Mouse (Mus musculus): ENCODE data around the gene Robo1.
A peak's percentile ranks its signal among the peaks of the same experiment; 100 is the strongest.

The Robo1 gene

DNA sequence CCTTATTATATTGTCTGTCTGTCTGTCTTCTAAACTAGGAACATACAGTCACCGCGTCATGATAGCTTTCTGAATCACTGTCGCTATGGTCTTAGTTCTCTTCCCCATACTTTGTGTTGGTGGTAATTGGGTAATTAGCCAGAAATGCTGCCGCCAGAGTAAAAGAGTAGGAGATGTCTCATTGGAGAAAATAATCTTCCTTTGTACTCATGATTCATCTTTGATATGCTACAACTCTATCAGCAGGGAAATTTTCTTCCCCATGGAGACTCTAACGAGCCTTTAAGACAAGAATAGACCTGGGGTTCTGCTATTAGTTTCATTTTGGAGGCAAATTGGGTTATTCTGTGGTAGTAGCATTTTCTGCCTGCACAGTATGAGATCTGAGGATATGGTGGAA, 503.4 kb downstream of the Robo1 start:
- no peak for DNase-seq (ENCODE audit: low read depth, low spot score)

DNA sequence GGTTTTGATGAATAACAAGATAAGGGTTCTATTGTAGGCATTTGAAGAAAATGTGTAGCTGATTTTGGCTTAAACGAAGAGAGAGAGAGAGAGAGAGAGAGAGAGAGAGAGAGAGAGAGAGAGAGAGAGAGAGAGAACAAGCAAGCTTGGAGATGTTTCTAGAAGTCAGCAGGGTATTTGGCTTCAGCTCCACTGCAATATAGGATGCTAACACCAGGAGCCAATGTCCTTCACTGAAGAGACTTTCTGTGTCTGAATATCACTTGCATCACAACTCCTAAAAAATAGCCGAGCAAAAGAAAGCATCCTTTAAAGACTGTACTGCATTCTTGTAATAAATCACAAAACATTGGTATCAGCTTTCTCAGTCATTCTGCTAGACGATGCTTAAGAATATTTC, 503.8 kb downstream of the Robo1 start:
- no peak for DNase-seq (ENCODE audit: low read depth, low spot score)

DNA sequence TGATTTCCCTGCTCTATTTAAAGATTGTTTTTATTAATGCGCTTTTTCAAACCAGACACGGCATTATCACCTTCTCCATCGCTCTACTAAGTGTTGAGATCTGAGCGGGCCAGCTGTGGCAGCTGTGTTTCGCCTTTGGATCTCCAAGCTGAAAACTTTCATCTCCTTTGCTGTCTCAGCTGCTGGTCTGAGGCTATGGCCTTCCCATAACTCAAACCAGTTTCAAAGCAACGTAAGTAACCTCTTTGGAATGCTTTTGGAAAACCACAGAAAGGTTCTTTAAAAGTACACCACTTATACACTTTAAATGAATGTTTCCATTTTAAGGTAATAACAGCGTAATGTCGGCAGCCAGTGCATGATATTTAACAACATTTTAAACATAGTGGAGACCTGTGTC, 520.3 kb downstream of the Robo1 start:
- DNase-seq (ENCODE audit: low read depth, low spot score) = no peak

DNA sequence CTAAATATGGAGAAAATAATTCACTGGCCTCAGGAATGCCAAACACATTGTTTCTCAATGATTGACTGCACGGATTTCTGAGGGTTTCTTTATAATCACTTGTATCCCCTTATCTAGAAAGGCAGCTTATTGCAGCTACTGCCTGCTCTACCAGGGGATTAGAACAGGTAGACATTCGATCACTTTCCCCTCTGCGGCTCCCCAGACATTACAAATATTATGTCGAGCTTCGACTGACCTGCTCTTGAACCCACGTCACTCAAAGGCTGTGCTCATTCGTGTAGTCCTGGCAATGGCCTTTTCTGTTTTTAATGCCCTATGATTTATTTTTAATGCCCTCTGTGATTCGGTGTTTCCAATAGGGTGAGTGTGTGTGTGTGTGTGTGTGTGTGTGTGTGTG, 521.4 kb downstream of the Robo1 start:
- DNase-seq (ENCODE audit: low read depth, low spot score) = no peak

DNA sequence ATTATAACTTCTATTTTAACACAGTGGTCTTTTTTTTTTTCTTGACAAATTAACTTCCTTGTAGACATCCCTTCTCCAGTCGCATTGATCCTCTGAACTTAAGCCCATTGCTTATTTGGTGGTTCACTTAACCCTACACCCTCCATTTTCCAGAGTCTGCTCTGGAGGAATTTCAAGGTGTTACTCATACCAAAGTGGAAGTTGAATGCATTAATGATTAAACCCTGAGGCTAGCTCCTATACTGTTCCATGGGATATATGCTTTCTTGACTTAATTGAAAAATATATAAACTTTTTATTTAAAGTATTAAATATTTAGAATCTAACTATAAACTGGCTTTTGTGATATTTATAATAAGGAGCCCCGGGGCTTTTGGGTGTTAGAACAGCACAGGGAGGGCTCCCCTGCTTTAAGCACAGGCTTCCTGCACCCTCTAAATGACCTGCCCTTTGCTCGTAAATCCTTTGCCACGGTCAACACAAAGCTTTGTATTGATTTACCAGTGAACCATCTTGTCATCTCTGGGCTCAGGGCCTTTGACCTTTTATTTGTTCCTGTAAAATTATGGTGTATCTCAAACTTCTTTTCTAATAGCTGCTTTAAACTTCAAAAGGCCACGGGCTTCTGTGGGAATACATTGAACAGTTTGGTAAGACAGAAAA, 522.4 kb downstream of the Robo1 start:
- DNase-seq (ENCODE audit: low read depth, low spot score) = no peak

DNA sequence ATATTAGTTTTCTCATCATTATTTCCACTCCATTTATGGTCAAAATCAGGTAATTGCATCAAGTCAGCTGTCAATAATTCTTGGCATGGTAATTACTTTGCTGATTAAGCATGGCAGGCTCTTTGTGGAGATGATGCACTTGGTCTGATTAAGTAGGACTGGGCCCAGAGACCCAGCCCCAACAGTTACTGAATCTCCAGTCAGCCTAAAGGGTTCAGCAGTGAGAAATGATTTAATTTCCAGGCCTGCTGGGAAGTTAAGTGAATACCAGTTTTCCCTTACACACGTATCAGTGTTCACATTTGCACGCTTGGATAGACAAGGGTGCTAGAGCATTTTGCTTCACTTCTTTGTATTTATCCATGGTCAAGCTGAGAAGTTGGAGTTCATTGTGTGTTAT, 526.2 kb downstream of the Robo1 start:
- no peak for DNase-seq (ENCODE audit: low read depth, low spot score)

DNA sequence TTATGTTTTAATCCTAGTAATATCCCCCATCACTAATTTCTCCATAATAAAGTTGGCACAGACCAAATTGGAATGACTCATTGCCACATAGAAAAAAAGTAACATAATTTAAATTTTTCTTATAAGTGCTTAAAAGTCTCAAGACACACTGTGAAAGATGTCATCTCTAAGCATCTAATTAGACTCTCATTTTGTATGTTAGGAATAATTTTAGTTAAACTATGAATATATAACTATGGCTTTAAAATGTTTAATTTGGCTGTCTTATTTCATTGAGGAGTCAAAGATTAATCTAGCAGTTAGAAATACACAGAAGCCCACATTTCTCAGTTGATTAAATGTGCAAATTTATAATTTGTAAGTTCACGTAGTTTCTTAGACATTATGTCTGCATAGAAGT, 530.9 kb downstream of the Robo1 start:
- no peak for DNase-seq (ENCODE audit: low read depth, low spot score)

DNA sequence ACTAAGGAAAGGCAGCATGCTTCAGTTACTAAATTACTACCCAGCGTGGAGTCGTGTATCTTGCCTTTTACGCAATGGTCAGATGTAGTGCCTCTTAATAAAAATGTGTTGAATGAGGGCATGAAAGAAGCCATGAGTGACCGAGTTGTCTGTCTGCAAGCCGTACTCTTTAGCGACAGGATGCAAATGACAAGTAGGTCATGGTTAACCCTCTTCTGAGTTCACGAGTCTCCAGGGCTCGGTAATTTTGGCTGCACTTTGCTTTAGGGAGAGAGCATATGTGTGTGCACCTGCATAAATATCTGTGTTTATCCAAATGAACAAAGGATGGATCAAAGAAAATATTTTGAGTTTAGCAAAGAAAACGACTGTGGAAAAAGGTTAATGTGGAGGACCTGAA, 533.0 kb downstream of the Robo1 start:
- no peak for DNase-seq (ENCODE audit: low read depth, low spot score)

DNA sequence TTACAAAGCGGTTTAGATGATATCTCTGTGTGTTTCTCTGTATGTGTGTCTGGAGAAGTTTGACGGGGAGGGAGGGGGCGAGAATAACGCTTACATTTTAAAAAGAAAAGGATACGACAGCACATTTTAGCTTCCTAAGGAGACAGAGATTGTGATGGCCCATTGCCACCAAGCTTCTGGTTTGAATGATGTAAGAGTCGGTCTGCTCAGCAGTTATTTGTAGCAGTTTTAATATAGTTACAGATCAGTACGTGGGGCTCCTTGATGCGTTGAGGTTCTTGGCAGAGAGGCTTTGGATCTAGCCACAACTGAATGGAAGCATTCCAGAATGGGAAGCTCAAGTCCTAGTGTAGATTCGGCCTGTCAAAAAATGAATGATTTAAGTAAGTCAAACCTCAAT, 546.0 kb downstream of the Robo1 start:
- no peak for DNase-seq (ENCODE audit: low read depth, low spot score)

DNA sequence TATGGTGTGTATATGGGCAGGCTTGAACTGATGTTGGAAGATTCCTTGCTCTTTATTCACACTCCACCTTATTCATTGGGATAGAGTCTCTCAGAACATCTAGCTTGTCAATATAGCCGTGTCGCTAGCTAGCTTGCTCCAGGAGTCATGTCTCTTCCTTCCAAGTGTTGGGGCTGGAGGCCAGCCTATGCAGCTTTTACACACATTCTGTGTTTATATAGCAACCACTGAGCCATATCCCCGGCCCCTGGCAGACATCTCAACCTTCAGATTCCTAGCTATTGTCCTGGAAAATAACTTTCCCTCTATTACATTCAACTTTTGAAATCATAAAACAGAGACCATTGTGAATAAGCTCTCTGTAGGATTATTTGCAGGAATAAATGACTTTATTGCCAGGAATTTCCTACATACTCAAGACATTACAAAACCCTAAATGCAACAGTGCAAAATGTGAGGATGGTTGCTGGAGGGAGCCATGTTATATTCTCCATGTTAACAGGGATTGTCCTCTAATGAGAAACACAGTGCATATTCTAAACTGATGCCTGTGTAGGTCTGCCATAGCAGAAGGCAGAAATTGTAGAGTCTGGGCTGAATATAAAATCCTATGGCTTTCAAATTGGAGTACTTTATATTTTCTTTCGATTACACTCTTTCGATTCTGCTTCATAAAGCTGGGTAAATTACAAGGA, 546.9 kb downstream of the Robo1 start:
- no peak for DNase-seq (ENCODE audit: low read depth, low spot score)

DNA sequence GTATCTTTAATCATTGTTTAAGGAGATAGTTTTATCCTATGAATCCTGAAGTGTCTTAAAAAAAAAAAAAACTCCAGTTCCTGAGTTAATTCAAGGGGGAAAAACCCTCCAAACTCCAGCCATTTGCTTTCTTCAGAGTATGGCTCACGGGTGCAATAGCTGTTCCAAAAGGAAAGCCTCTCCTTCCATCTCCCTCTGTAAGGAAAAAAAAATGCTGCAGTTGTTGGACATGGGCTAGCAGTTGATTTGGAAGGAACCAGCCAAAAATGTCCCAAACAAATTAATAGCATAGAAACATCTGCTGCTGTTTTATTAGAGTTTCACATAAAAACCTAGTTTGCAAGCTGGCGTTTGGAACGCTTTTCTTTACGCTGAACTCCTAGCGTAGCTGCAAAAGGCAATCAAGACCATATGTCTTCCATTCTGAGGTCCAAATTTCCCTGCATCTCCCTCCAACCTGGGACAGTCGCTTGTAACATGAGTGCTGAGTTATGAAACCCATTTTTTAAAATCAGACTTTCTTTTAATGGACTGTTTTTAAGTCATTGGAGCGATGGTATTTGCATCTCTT, 553.7 kb downstream of the Robo1 start:
- DNase-seq (ENCODE audit: low read depth, low spot score) = no peak

DNA sequence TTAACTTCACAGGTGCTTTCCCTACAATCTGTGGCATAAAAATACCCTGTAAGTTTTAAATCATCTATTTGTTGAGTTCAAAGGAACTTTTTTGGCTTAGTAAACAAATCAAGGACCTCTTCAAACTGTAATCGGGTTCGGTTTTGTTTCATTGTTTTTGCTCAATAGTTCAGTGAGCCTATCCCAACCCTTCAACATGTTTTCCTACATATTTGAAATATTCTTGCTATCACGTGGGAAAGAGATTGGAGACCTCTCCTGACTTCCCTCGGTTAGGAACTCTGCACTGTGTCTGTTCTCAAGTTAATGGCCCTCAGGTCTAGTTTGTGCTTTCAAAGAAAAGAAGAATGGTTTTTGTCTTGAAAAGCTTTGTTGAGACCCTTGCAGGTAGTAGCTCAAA, 557.9 kb downstream of the Robo1 start:
- no peak for DNase-seq (ENCODE audit: low read depth, low spot score)

DNA sequence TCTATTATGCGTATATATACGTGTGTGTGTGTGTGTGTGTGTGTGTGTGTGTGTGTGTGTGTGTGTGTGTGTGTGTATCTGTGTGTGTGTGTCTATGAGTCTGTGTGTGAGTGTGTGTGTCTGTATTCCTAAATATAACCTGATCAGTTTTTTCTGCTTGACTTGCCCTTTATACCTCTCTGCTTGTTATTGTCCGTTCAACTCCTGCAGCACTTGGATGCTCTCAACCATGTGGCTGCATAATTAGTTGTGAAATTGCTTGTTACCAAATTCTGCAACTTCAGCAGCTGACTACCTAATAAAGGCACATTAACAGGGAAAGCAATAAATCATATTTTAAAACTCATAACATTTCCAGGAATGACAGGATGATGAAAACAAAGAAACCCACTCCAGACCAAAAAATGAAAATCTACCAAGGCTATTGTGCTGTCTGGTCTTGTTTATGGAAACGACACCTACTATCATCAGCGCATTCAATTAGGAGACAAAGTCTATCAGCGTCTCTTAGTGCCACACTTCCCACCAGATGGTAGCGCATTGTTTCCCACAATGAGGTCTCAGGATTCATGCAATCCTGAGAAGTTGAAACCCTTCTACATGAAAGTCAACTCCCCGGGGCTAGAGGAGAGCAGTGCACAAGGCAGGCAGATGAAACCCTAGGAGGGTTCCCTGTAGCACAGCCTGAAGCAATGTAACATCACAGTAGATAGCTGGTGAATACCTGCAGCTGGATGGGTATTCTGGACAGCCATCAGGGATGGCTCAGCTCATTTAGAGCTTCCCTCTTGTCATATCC, 567.0 kb downstream of the Robo1 start:
- DNase-seq (ENCODE audit: low read depth, low spot score) = no peak

DNA sequence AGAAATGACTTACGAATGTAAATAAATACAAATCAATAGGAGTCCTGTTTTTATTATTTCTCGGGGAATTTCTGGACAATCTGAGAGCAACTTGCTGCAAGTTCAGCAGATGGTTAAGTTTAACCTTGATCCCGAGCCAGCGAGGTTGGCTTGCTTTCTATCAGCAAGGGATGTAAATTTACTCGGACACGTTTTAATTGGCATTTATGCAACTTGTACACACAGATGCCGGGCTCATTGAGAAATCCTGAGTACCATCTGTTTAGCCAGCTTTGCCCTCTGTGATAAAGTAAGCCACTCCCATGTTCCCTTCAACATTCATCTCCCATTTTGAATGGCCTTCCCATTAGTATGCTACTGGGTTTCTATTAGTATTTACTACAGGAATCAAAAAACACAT, 580.0 kb downstream of the Robo1 start:
- no peak for DNase-seq (ENCODE audit: low read depth, low spot score)

DNA sequence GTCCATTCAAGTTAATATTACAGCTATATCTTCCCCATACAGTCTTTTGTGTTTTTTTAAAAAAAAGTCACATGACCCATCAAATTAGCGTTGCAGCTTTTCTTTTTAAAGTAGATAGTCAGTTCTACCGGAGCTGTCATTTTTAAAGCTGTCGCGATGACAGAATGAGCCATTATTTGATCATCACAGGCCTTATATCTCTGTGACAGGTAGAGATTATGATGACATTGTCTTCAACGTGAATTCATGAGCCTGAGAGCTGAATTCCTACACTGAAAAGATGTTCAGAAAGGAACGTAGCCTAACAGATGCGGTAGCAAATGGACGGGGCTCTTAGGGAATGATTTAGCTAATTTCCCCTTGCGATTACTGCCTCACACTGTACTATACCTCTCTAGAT, 581.3 kb downstream of the Robo1 start:
- DNase-seq (ENCODE audit: low read depth, low spot score) = no peak

DNA sequence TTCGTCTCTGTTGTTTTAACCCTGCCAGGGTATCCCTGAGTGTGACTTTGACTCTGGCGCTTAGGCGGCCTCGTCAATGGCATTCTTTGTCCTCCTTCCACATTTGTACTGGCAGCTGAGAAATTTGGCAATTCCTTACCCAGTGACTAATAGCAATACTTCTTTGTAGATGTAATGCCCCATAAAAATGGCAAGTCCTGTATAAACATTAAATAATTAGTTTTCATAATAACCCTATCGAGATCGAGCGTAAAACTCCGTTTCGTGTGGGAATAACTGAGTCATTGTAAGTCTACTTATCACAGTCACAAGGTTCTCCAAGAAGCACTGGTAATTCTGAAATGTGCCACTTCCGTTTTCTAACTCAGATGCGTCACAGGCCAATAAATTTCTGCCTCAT, 589.0 kb downstream of the Robo1 start:
- DNase-seq (ENCODE audit: low read depth, low spot score) = no peak

DNA sequence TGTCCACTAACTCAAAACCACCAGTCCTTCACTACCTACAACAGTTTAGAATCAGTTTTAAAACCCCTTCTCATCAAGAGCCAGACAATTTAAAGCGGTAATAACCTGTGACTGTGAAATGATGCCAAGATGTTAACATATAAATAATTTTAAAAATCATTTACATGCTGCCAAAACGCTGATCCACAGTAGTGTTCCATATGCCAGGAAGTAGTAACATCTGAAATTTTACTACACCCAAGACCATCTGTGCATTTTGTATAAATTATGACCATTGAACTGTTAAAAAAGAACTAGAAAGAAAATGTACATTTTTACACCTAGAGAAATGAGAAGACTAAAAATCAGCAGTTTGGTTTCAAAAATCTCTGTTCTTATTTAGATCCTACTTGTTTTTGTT, 600.8 kb downstream of the Robo1 start:
- DNase-seq (ENCODE audit: low read depth, low spot score) = no peak

DNA sequence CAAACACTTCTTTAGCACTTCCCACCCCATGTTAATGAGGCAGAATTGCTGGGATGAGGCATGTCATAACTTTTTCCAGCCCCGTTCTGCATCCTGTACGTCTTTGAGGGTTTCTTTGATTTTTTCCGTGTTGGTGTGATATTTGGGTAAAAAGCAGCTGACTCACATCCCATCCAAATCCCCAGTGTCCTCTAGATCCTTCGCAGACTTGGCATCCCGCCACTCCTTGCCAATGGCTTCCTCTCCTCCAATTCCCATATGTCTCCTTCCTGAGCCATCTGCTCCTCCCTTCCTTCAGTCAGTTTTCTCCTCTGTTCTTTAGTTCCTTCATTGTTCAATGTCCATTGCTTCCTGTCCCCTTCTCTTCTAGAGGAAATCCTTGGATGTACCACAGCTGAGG, 605.0 kb downstream of the Robo1 start:
- DNase-seq (ENCODE audit: low read depth, low spot score) = no peak

DNA sequence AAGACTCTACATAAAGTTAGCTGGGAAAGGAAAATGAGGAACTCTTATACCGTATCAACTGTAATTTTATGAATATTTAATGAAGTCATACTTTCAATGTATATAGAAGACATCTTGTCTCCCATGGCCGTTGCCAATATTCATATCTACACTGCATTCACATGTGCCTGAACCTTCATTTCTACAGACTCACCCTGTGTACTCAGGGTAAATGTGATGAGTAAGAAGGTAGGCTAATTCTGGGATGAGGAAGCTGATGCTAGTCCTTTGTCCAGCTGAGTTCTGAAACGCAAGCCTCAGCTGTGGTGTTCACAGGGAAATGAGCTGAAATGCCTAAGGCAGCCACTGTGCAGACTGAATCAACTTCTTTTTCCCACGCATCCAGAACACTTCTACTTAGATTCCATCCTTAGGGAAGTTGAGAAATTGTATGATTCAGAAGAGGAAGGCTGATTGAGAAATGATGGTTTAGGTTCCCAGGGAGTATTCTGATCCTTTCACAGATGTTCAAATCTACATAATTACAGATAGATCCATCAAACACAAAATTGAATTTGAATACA, 606.0 kb downstream of the Robo1 start:
- no peak for DNase-seq (ENCODE audit: low read depth, low spot score)

DNA sequence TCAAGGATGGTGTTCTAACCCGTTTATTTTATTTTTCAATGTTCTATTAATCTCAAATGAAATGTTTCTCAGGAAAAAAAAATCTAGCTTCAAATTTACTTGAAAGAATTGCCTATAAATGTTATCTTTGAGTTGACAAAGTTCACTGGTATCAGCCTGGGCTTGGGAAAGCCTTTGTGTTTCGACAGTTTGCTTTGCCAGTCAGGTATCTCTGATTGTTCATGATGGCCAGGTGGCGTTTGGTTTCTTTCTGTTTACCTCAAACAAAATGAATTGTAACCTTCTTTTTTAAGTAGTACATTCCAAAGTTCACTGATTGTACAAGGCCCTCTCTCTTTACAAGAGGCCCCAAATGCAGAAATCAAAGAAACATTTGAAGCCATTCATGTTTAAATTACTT, 611.9 kb downstream of the Robo1 start:
- no peak for DNase-seq (ENCODE audit: low read depth, low spot score)

DNA sequence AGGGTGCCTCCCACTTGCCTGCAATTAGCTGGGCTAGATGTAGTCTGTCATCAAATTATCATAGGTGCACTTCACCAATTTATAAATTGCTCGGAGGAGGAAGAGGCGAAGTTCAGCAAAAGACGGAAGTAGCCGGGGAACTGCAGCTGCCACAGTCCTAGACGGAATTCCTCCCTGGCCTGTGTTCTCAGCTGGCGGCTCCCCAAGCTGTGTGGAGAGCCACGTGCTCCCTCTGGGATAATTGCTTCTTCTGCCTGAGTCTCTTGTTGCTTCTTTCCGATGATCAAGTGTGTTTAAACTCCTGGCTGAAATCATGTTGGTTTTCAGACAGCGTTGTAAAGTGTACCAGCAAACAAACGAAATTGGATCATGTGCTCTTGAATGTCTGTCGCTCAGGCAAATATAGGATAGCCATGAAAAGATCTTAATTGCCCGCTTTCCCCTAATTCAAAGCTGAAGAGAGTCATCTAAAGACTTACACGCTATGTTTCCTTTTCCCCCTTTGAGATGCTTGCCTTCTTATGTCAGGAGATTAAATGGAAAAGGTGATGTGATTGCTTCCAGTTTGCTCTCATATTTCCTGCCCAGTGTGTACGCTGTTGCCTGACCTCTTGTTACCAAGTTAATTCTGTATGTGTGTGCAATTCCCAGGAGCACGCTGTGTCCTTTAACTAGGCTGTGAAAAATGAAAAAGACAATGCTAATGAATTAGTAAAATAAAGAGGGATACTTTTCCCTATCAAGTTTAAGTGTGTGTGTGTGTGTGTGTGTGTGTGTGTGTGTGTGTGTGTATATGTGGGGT, 616.5 kb downstream of the Robo1 start:
- DNase-seq (ENCODE audit: low read depth, low spot score) = peak; percentile 36
